In genomic region chr4:133369553-133370297, GRCm38 (mm10) we compare ENCODE assay signal across 8 mouse cellular contexts. TPM values are rescaled to one million over a fixed set of nuclear protein-coding genes. Genes with fewer than 3 reads are reported as not detected.
A peak's percentile ranks its signal among the peaks of the same experiment; 100 is the strongest.
DNase-seq lines count a peak whose midpoint lies in the region; ATAC-seq lines count a peak whose summit lies in the region.

Gene Slc9a1 (plus strand): TSS chr4:133369706.

- ATAC-seq in inflammation-experienced regulatory T-cells, adult 6 months, result peak; percentile 94
- peak; percentile 85 for ATAC-seq in megakaryocyte-erythroid progenitor cell, adult 5-6 weeks (replicated peaks; ENCODE audit: low FRiP score, low TSS enrichment, poor library complexity, severe bottlenecking)

- intact Hi-C loops in gastrocnemius, postnatal 14 days (cut with DNase I; ENCODE audit: low total_unique reads), result loop anchor here (5.0 kb wide), 1 partner anchor 48 kb away; no protein-coding TSS in a partner anchor
- intact Hi-C loops in left cerebral cortex, postnatal 10 days (cut with DNase I), result no loop called here

- DNase-seq in adipocyte (ENCODE audit: low spot score), result peak; percentile 90
- DNase-seq in embryo, embryonic 10 days (ENCODE audit: low spot score), result peak; percentile 95
- peak; percentile 93 for DNase-seq in gastrocnemius, postnatal 14 days
- peak; percentile 94 to 95 for DNase-seq in left cerebral cortex, postnatal 10 days (ENCODE audit: extremely low spot score in 1 of 2, low spot score in 2 of 2)
- DNase-seq in right cerebral cortex, postnatal 25 days, result peak; percentile 92
- peak; percentile 91 to 92 for DNase-seq in urinary bladder, postnatal 4 days (ENCODE audit: low spot score in 2 of 2)

RNA-seq across cellular contexts. Expression of gene Slc9a1, which starts in this region (rescaled TPM):
- 10 to 100 TPM in 1 of 2 experiments, 1 to 10 TPM in 1; 10.0 to 12.8 TPM for total RNA-seq in gastrocnemius, postnatal 14 days (2021)
- polyA plus RNA-seq in inflammation-experienced regulatory T-cells, adult 6 months (2017; shearing (Covaris generic)), result 10 to 100 TPM; 13.1 to 14.8 (median 13.3) TPM
- total RNA-seq in left cerebral cortex, postnatal 10 days (2021), result 10 to 100 TPM; 37.3 to 40.9 TPM
- total RNA-seq in megakaryocyte-erythroid progenitor cell, adult 5-6 weeks (2014; fragmentation: Nextera tagmentation), result 31.8 and 33.1 TPM in 2 replicates
- total RNA-seq in megakaryocyte-erythroid progenitor cell, adult 5-6 weeks (2017), result 5.8 and 13.7 TPM in 2 replicates

Comparison
In these comparisons a context has a peak if more than half of its experiments do, and no peak if none do; other contexts are left out.
1. Peak in every context shown above with its lines: DNase-seq and ATAC-seq.